In genomic region chr16:30374927-30375326, GRCm38 (mm10) we compare ENCODE assay signal across 8 mouse cellular contexts.
"Had no signal": no experiment of that assay in that cellular context is flagged by ENCODE, and none has a peak within 500 bp of the region (broad histone marks: within the 10 kb centered on the region; RNA-seq: fewer than 3 reads in every experiment).

No protein-coding gene starts in this region.

- H3K4me3 ChIP-seq: neural tube, embryonic 15.5 days; stomach, embryonic 15.5 days had no signal

- H3K4me1 ChIP-seq: neural tube, embryonic 15.5 days; stomach, embryonic 15.5 days had no signal

- H3K36me3 ChIP-seq: neural tube, embryonic 15.5 days; stomach, embryonic 15.5 days had no signal

- H3K9me3 ChIP-seq: neural tube, embryonic 15.5 days; stomach, embryonic 15.5 days had no signal

- H3K4me2 ChIP-seq: neural tube, embryonic 15.5 days; stomach, embryonic 15.5 days had no signal

- H3K27me3 ChIP-seq: neural tube, embryonic 15.5 days; stomach, embryonic 15.5 days had no signal

- H3K9ac ChIP-seq: neural tube, embryonic 15.5 days; stomach, embryonic 15.5 days had no signal

- H3K27ac ChIP-seq: neural tube, embryonic 15.5 days; stomach, embryonic 15.5 days; stomach, postnatal 0 days had no signal

- DNase-seq: right cerebral cortex, postnatal 25 days; right cerebral cortex, postnatal 4 days; spleen, adult 18-20 months; thymus, adult 18-20 months; thymus, postnatal 36 days had no signal
